In genomic region chr17:44502176-44502575, GRCm38 (mm10) we compare ENCODE assay signal across 24 mouse cellular contexts.
DNase-seq lines count a peak whose midpoint lies in the region; TF ChIP-seq lines count a peak whose summit lies in the region.
"Had no signal": no experiment of that assay in that cellular context is flagged by ENCODE, and none has a peak within 500 bp of the region (broad histone marks: within the 10 kb centered on the region; RNA-seq: fewer than 3 reads in every experiment).

No protein-coding gene starts in this region.

- H3K79me2 ChIP-seq in C2C12 (ENCODE audit: control insufficient read depth, insufficient read depth), result no peaks in the 10 kb centered on the region

- TF ChIP-seq POLR2A in embryonic fibroblast, embryonic 13.5 days (IDR thresholded peaks at IDR 0.05; ENCODE audit: low read depth, low read length), result no peak

- H3K36me3 ChIP-seq in C2C12 (ENCODE audit: control insufficient read depth, insufficient read depth), result no peaks in the 10 kb centered on the region
- H3K36me3 ChIP-seq: embryonic facial prominence, embryonic 12.5 days; embryonic facial prominence, embryonic 15.5 days; forebrain, embryonic 12.5 days; forebrain, embryonic 15.5 days; G1E; hindbrain, embryonic 12.5 days; hindbrain, embryonic 15.5 days had no signal

- TF ChIP-seq CTCF in C2C12 (IDR thresholded peaks at IDR 0.05; ENCODE audit: control insufficient read depth, insufficient read depth, insufficient read length), result no peak
- TF ChIP-seq CTCF in embryonic fibroblast, embryonic 13.5 days (IDR thresholded peaks at IDR 0.05; ENCODE audit: borderline replicate concordance, insufficient read depth, low read length), result no peak

- peak; percentile 28 for DNase-seq in 3134 (ENCODE audit: extremely low read depth, insufficient read length, low spot score)
- DNase-seq in adrenal gland, postnatal 4 days (ENCODE audit: low spot score in 2 of 2), result no peak
- no peak for DNase-seq in spleen, postnatal 4 days (ENCODE audit: low spot score in 2 of 2)
- DNase-seq in gastrocnemius, adult 8-10 months (ENCODE audit: low spot score in 2 of 2), result no peak
- DNase-seq: adrenal gland, adult 2 months; adrenal gland, postnatal 14 days; cerebellum, adult 11 months; cerebellum, adult 2 months; cerebellum, adult 9-11 months; cerebellum, postnatal 25 days; gastrocnemius, adult 2 months; gastrocnemius, postnatal 25 days; heart, adult 2 months; kidney, adult 2 months had no signal

- H3K4me3 ChIP-seq in C2C12 (ENCODE audit: insufficient read depth, poor library complexity, severe bottlenecking), result no peak overlapping the region
- no peak overlapping the region for H3K4me3 ChIP-seq in embryonic fibroblast, embryonic 13.5 days (ENCODE audit: insufficient read depth, low read length)
- H3K4me3 ChIP-seq: embryonic facial prominence, embryonic 12.5 days; embryonic facial prominence, embryonic 15.5 days; erythroblast, embryonic 14.5 days; forebrain, embryonic 12.5 days; forebrain, embryonic 15.5 days; gastrocnemius, adult 2 months; heart, adult 2 months; hindbrain, embryonic 12.5 days; hindbrain, embryonic 15.5 days had no signal

- H3K27ac ChIP-seq in embryonic fibroblast, embryonic 13.5 days (ENCODE audit: insufficient read depth, low read length), result peak overlapping the region; percentile 83
- H3K27ac ChIP-seq: embryonic facial prominence, embryonic 12.5 days; embryonic facial prominence, embryonic 15.5 days; forebrain, embryonic 12.5 days; forebrain, embryonic 15.5 days; gastrocnemius, adult 2 months; heart, adult 2 months; hindbrain, embryonic 12.5 days; hindbrain, embryonic 15.5 days had no signal

- peaks cover 11% of the 10 kb centered on the region; the same call in 1 of the 2 replicates for H3K4me1 ChIP-seq in embryonic fibroblast, embryonic 13.5 days (ENCODE audit: control insufficient read depth, insufficient read depth, low read length)
- H3K4me1 ChIP-seq: embryonic facial prominence, embryonic 15.5 days; forebrain, embryonic 12.5 days; forebrain, embryonic 15.5 days; hindbrain, embryonic 15.5 days had no signal

- no peak overlapping the region for H3ac ChIP-seq in C2C12 (ENCODE audit: control insufficient read depth, insufficient read length, low read depth)

- no peaks in the 10 kb centered on the region for H3K79me3 ChIP-seq in C2C12 (ENCODE audit: low read depth)

- no peaks in the 10 kb centered on the region for H3K27me3 ChIP-seq in C2C12 (ENCODE audit: control insufficient read depth, insufficient read depth, insufficient read length)
- H3K27me3 ChIP-seq: embryonic facial prominence, embryonic 12.5 days; embryonic facial prominence, embryonic 15.5 days; forebrain, embryonic 12.5 days; forebrain, embryonic 15.5 days; hindbrain, embryonic 12.5 days; hindbrain, embryonic 15.5 days had no signal

TF ChIP-seq in C2C12, 6 proteins besides CTCF, POLR2A, EP300 and RAD21:
- peak; percentile 42 for TF ChIP-seq FOSL1 (IDR thresholded peaks at IDR 0.05; ENCODE audit: insufficient read depth, low read length, poor library complexity, severe bottlenecking)
- no peak for TF ChIP-seq USF1 (IDR thresholded peaks at IDR 0.05; ENCODE audit: low read depth)
- TF ChIP-seq MYOG (IDR thresholded peaks at IDR 0.05; ENCODE audit: control insufficient read depth, extremely low read depth, insufficient read length), result no peak
- TF ChIP-seq MAX (IDR thresholded peaks at IDR 0.05), result no peak
- TF ChIP-seq MYOD1 (IDR thresholded peaks at IDR 0.05; ENCODE audit: control insufficient read depth, insufficient read length, low read depth), result peak; percentile 52
- TF ChIP-seq CEBPB (IDR thresholded peaks at IDR 0.05; ENCODE audit: low read depth), result no peak
